Comparison of ENCODE assay signal across 21 mouse cellular contexts in genomic region chr17:31351984-31352383, GRCm38 (mm10). TPM values are rescaled to one million over a fixed set of nuclear protein-coding genes. Genes with fewer than 3 reads are reported as not detected.
DNase-seq lines count a peak whose midpoint lies in the region; ATAC-seq lines count a peak whose summit lies in the region.
"Had no signal": no experiment of that assay in that cellular context is flagged by ENCODE, and none has a peak within 500 bp of the region (broad histone marks: within the 10 kb centered on the region; RNA-seq: fewer than 3 reads in every experiment).

No protein-coding gene starts in this region.

- H3K9me3 ChIP-seq in hindbrain, embryonic 10.5 days: no peaks in the 10 kb centered on the region
- H3K9me3 ChIP-seq in hindbrain, embryonic 12.5 days (replicated peaks): no peaks in the 10 kb centered on the region
- no peaks in the 10 kb centered on the region for H3K9me3 ChIP-seq in midbrain, embryonic 13.5 days
- no peaks in the 10 kb centered on the region for H3K9me3 ChIP-seq in midbrain, embryonic 16.5 days (replicated peaks; ENCODE audit: control insufficient read depth, low read length, poor library complexity, severe bottlenecking)
- H3K9me3 ChIP-seq: embryonic facial prominence, embryonic 12.5 days; heart, embryonic 12.5 days had no signal

- no peak overlapping the region for H3K4me3 ChIP-seq in hindbrain, embryonic 10.5 days
- no peak overlapping the region for H3K4me3 ChIP-seq in hindbrain, embryonic 12.5 days
- no peak overlapping the region for H3K4me3 ChIP-seq in midbrain, embryonic 13.5 days (replicated peaks)
- H3K4me3 ChIP-seq in midbrain, embryonic 16.5 days (ENCODE audit: low read depth, low read length): no peak overlapping the region
- H3K4me3 ChIP-seq: embryonic facial prominence, embryonic 12.5 days; gastrocnemius, adult 2 months; heart, embryonic 12.5 days had no signal

- H3K27me3 ChIP-seq in hindbrain, embryonic 10.5 days (ENCODE audit: insufficient read depth, poor library complexity, severe bottlenecking): no peaks in the 10 kb centered on the region
- no peaks in the 10 kb centered on the region for H3K27me3 ChIP-seq in hindbrain, embryonic 12.5 days
- no peaks in the 10 kb centered on the region for H3K27me3 ChIP-seq in midbrain, embryonic 13.5 days
- no peaks in the 10 kb centered on the region for H3K27me3 ChIP-seq in midbrain, embryonic 16.5 days (ENCODE audit: control insufficient read depth, insufficient read depth, low read depth, low read length)
- H3K27me3 ChIP-seq: embryonic facial prominence, embryonic 12.5 days; heart, embryonic 12.5 days had no signal

- no peak for ATAC-seq in hindbrain, embryonic 12.5 days (ENCODE audit: low FRiP score)
- 0 out of 2 replicates have a peak, but pooled peaks have one; percentile 14 for ATAC-seq in midbrain, embryonic 13.5 days
- no peak for ATAC-seq in midbrain, embryonic 16.5 days
- ATAC-seq in megakaryocyte-erythroid progenitor cell, adult 5-6 weeks (replicated peaks; ENCODE audit: low FRiP score, low TSS enrichment, poor library complexity, severe bottlenecking): 0 out of 2 replicates have a peak, but pooled peaks have one; percentile 18
- ATAC-seq: activated CD4-positive, CD25-positive, alpha-beta regulatory T cell, adult 4 months; hindbrain, embryonic 16.5 days; inflammation-experienced regulatory T-cells, adult 6 months had no signal

- no peaks in the 10 kb centered on the region; the same call in 1 of the 2 replicates for H3K36me3 ChIP-seq in hindbrain, embryonic 10.5 days
- H3K36me3 ChIP-seq in hindbrain, embryonic 12.5 days: 0 out of 2 replicates have a peak, but pooled peaks cover 4% of the 10 kb centered on the region
- H3K36me3 ChIP-seq in midbrain, embryonic 13.5 days: peaks cover 10% of the 10 kb centered on the region
- H3K36me3 ChIP-seq in midbrain, embryonic 16.5 days (ENCODE audit: control insufficient read depth, insufficient read depth, low read length): 0 out of 2 replicates have a peak, but pooled peaks cover 2% of the 10 kb centered on the region
- H3K36me3 ChIP-seq: embryonic facial prominence, embryonic 12.5 days; heart, embryonic 12.5 days had no signal

- H3K4me1 ChIP-seq in hindbrain, embryonic 10.5 days (replicated peaks): peaks cover 29% of the 10 kb centered on the region
- peaks cover 17% of the 10 kb centered on the region for H3K4me1 ChIP-seq in hindbrain, embryonic 12.5 days
- H3K4me1 ChIP-seq in midbrain, embryonic 13.5 days (replicated peaks): peaks cover 22% of the 10 kb centered on the region
- peaks cover 15% of the 10 kb centered on the region for H3K4me1 ChIP-seq in midbrain, embryonic 16.5 days (ENCODE audit: control insufficient read depth, insufficient read depth, low read length)

- 64% methylated on average over 8 of the region's 8 CpGs for WGBS in hindbrain, embryonic 10.5 days
- WGBS in hindbrain, embryonic 12.5 days: 61% methylated on average over 8 of the region's 8 CpGs
- WGBS in midbrain, embryonic 13.5 days: 36% methylated on average over 8 of the region's 8 CpGs
- 40% methylated on average over 8 of the region's 8 CpGs for WGBS in midbrain, embryonic 16.5 days

- H3K4me2 ChIP-seq in hindbrain, embryonic 12.5 days (replicated peaks): no peak overlapping the region
- H3K4me2 ChIP-seq in midbrain, embryonic 13.5 days (replicated peaks): no peak overlapping the region
- no peak overlapping the region for H3K4me2 ChIP-seq in midbrain, embryonic 16.5 days (ENCODE audit: low read length)
- H3K4me2 ChIP-seq: embryonic facial prominence, embryonic 12.5 days; heart, embryonic 12.5 days had no signal

- H3K9ac ChIP-seq in hindbrain, embryonic 12.5 days: no peak overlapping the region
- no peak overlapping the region; the same call in 1 of the 2 replicates for H3K9ac ChIP-seq in midbrain, embryonic 13.5 days (replicated peaks)
- no peak overlapping the region for H3K9ac ChIP-seq in midbrain, embryonic 16.5 days (ENCODE audit: low read depth, low read length)
- H3K9ac ChIP-seq: embryonic facial prominence, embryonic 12.5 days; heart, embryonic 12.5 days had no signal

- no peak for DNase-seq in hindbrain, embryonic 10.5 days (ENCODE audit: low spot score)
- peak; percentile 53 for DNase-seq in ZHBTc4 (ENCODE audit: low read depth, low spot score)
- DNase-seq in adrenal gland, adult 2 months: no peak
- no peak for DNase-seq in layer of hippocampus, adult 8-10 months (ENCODE audit: low spot score in 2 of 2)
- DNase-seq: adrenal gland, postnatal 25 days; cerebellum, adult 11 months; cerebellum, adult 8-10 months; cerebellum, postnatal 14 days; embryo, embryonic 11 days; gastrocnemius, adult 2 months; gastrocnemius, postnatal 25 days had no signal

- 0 out of 2 replicates have a peak overlapping the region, but pooled peaks have one; percentile 50 for H3K27ac ChIP-seq in hindbrain, embryonic 10.5 days
- no peak overlapping the region for H3K27ac ChIP-seq in hindbrain, embryonic 12.5 days
- H3K27ac ChIP-seq in midbrain, embryonic 13.5 days: no peak overlapping the region
- no peak overlapping the region for H3K27ac ChIP-seq in midbrain, embryonic 16.5 days (ENCODE audit: low read length)
- H3K27ac ChIP-seq: embryonic facial prominence, embryonic 12.5 days; gastrocnemius, adult 2 months had no signal

RNA-seq across cellular contexts. Expression of gene Pde9a, which starts 34.0 kb away (rescaled TPM):
- polyA plus RNA-seq in hindbrain, embryonic 10.5 days (2016; fragmentation: Nextera tagmentation; extraction: Ambion mirVana): 12.4 and 19.9 TPM in 2 replicates
- 30.4 and 33.3 TPM in 2 replicates for polyA plus RNA-seq in hindbrain, embryonic 12.5 days (2016; fragmentation: Nextera tagmentation; extraction: Ambion mirVana)
- polyA plus RNA-seq in midbrain, embryonic 13.5 days (2015; fragmentation: Nextera tagmentation; extraction: Ambion mirVana): 42.0 and 46.2 TPM in 2 replicates
- 33.1 and 41.0 TPM in 2 replicates for polyA plus RNA-seq in midbrain, embryonic 16.5 days (2015; fragmentation: Nextera tagmentation; extraction: Ambion mirVana)
- total RNA-seq in megakaryocyte-erythroid progenitor cell, adult 5-6 weeks (2014; fragmentation: Nextera tagmentation): 1.4 and 3.2 TPM in 2 replicates
- total RNA-seq in megakaryocyte-erythroid progenitor cell, adult 5-6 weeks (2017): not detected in 2 replicates
- total RNA-seq in adrenal gland, adult 2 months (2021): 1 to 10 TPM; 2.5 to 3.4 TPM
- polyA plus RNA-seq in adrenal gland, adult 2 months (2012; rRNA removed): 1.9 and 3.1 TPM in 2 replicates
- total RNA-seq in layer of hippocampus, adult 8-10 months (2022): 10 to 100 TPM; 22.5 to 35.1 (median 28.4) TPM
- total RNA-seq: common myeloid progenitor, adult 5-6 weeks had no signal
- polyA plus RNA-seq: inflammation-experienced regulatory T-cells, adult 6 months had no signal

Comparison
In these comparisons a context has a peak if more than half of its experiments do, and no peak if none do; other contexts are left out.
1. ATAC-seq: peak in midbrain, embryonic 13.5 days (single experiment) and megakaryocyte-erythroid progenitor cell, adult 5-6 weeks (single experiment); none in hindbrain, embryonic 12.5 days (single experiment) and midbrain, embryonic 16.5 days (single experiment).